Mouse (Mus musculus) intestine, postnatal 0 days (tissue): ENCODE data around the gene Obscn. TPM values are rescaled to one million over a fixed set of nuclear protein-coding genes. Genes with fewer than 3 reads are reported as not detected.

Source experiments
- ATAC-seq: fragments of 200-750 bp; cut with Nextera tagmentation; 2 replicates; pipeline ENCODE4 v1.8.0; 2017; ENCODE audit warnings: mild to moderate bottlenecking, moderate TSS enrichment, moderate library complexity
- H3K27ac ChIP-seq: fragments of 300-500 bp; sonication (generic); 2 replicates; pipeline ENCODE4 v1.5.1; 2014; ENCODE audit warnings: mild to moderate bottlenecking, low read depth, low read length, moderate library complexity
- H3K27me3 ChIP-seq: fragments of 300-500 bp; sonication (generic); replicated peaks from 2 replicates; pipeline ENCODE4 v1.6.1; 2014; ENCODE audit warnings: low read length, mixed read lengths; ENCODE audit not compliant: control insufficient read depth, insufficient read depth
- H3K36me3 ChIP-seq: fragments of 300-500 bp; sonication (generic); 2 replicates; pipeline ENCODE4 v1.6.1; 2014; ENCODE audit warnings: mild to moderate bottlenecking, moderate library complexity; ENCODE audit not compliant: control insufficient read depth, insufficient read depth
- H3K4me1 ChIP-seq: fragments of 300-500 bp; sonication (generic); replicated peaks from 2 replicates; pipeline ENCODE4 v1.6.1; 2014; ENCODE audit warnings: antibody characterized with exemption, low read length, mixed read lengths; ENCODE audit not compliant: control insufficient read depth, insufficient read depth
- H3K4me2 ChIP-seq: fragments of 300-500 bp; sonication (generic); replicated peaks from 2 replicates; pipeline ENCODE4 v1.6.1; 2014; ENCODE audit warnings: low read depth, mild to moderate bottlenecking, moderate library complexity
- H3K4me3 ChIP-seq: fragments of 300-500 bp; sonication (generic); 2 replicates; pipeline ENCODE4 v1.5.1; 2014; ENCODE audit warnings: low read depth, low read length
- H3K9ac ChIP-seq: fragments of 300-500 bp; sonication (generic); 2 replicates; pipeline ENCODE4 v1.6.1; 2014; ENCODE audit warnings: mild to moderate bottlenecking, low read depth, low read length
- H3K9me3 ChIP-seq: fragments of 300-500 bp; sonication (generic); 2 replicates; pipeline ENCODE4 v1.6.1; 2016; ENCODE audit warnings: mixed run types; ENCODE audit not compliant: control insufficient read depth
- CTCF ChIP-seq: sonication (generic); IDR thresholded peaks from 2 replicates; pipeline ENCODE4 v1.5.1; 2016; ENCODE audit warnings: low read depth, mild to moderate bottlenecking, control low read depth, antibody characterized with exemption, moderate library complexity
- WGBS: fragments of 180-500 bp; shearing (Covaris S2); extraction: QIAGEN DNeasy Blood & Tissue Kit; methylation state at CpG from one replicate; pipeline ENCODE4 v1.1.7; 2014; 5-methylcytosine and 5-hydroxymethylcytosine counted together
- microRNA-seq: library from miRNA; unstranded; fragments of <30 nt; microRNA quantifications from one replicate; pipeline ENCODE4, GENCODE M21; 2016
- polyA plus RNA-seq: library from polyadenylated mRNA; unstranded; fragments of >200 nt; fragmentation: Nextera tagmentation; extraction: Ambion mirVana; gene quantifications from 2 replicates; pipeline ENCODE4 v1.2.1, GENCODE M21; 2015

Gene Obscn
- polyA plus RNA-seq, 1 experiment from 2014 or later, result 0.23 TPM

DNA sequence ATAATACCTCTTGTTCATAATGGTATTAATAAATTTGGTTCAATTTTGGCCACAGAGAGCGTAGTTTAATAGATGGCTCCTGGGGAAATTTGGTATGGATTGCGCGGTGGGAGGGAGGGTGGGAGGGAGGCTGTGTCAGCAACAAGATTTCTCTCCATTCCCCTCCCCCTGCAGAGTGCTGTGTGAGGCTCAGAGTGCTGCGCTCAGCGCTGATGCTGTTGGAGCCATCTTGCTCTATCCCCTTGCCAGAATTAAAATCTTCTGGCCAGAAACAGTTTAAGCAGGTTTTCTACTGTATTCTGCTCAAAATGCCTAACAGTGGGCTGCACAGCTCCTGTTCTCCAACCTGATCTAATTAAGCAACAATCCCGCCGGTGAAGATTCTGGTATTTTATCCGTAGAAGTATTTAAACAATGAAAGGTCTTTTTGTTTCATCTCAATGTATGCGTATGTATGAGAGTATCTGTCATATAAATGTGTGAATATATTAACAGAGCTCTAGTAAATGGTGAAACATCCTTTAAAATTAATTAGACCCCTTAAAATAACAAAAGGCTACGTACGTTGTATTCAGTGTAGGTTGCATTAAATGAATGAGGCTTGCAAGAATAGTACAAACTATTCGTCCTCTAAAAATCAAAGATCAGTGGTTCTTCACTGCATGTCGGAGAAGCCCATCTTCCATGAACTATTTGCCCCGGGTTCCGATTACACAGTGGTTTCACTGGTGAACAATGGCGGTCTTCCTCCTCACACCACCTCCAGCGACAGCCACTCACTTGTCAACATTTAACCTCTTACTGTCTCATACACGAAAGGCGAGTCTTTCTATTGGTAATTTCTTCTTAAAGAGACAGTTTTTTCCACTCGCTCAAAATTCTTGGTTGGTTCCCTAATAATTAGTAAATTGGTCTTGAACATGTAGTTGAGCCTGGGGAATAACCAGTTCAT is 186.4 kb downstream of the Obscn start:
- no peaks in the 10 kb centered on the region for H3K9me3 ChIP-seq
- H3K27me3 ChIP-seq, result 0 out of 2 replicates have a peak, but pooled peaks cover 3% of the 10 kb centered on the region
- ATAC-seq, result no peak
- no peak overlapping the region for H3K9ac ChIP-seq
- H3K4me1 ChIP-seq, result no peaks in the 10 kb centered on the region
- no peak for TF ChIP-seq CTCF
- 23% methylated on average over 20 of the region's 20 CpGs for WGBS
- H3K4me2 ChIP-seq, result peak overlapping the region; percentile 54
- H3K27ac ChIP-seq, result no peak overlapping the region
- peak overlapping the region; percentile 28 for H3K4me3 ChIP-seq
- no peaks in the 10 kb centered on the region for H3K36me3 ChIP-seq

DNA sequence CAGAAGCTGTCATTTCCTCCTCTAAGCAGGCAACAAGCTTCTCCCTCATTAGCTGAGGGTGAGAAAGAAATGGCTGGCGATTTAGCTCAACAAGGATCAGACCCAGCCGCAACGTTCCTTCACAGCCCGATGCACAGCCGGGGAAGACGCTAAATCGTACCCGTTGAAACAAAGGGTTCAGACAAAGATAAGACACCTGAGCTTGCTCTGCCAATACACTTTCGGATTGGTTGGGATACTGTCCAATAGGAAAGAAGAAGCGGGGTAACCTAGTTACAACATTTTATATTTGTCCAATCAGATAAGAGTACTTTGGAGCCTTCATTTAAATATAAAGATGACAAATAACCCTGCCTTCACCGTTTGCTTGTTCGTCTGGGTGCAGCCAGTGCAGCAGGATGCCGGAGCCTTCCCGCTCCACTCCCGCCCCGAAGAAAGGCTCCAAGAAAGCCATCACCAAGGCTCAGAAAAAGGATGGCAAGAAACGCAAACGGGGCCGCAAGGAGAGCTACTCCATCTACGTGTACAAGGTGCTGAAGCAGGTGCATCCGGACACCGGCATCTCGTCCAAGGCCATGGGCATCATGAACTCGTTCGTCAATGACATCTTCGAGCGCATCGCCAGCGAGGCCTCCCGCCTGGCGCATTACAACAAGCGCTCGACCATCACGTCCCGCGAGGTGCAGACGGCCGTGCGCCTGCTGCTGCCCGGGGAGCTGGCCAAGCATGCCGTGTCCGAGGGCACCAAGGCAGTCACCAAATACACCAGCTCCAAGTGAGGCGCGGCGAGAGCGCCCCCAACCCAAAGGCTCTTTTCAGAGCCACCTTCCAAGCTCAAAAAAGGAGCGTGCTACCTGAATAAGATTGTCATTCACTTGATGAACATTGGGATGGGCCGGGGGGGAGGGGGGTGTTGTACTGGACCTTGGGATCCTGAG is 187.4 kb downstream of the Obscn start, which contains the start of gene Hist3h2ba:
Hist3h2ba (plus strand) TSS at position 379 of the 938 bp plus-strand sequence.
- H3K4me3 ChIP-seq, result peak within 1 kb of the TSS; percentile 28
- H3K27ac ChIP-seq, result no peak within 1 kb of the TSS; the same call in 1 of the 2 replicates
- no peaks in the 10 kb centered on the region for H3K36me3 ChIP-seq
- under 1% methylated on average over 48 of the region's 48 CpGs for WGBS
- peak within 1 kb of the TSS; percentile 54 for H3K4me2 ChIP-seq
- H3K9ac ChIP-seq, result no peak within 1 kb of the TSS
- ATAC-seq, result peak; percentile 78
- TF ChIP-seq CTCF, result no peak
- H3K9me3 ChIP-seq, result no peaks in the 10 kb centered on the region
- H3K4me1 ChIP-seq, result no peaks in the 10 kb centered on the region
- H3K27me3 ChIP-seq, result 0 out of 2 replicates have a peak, but pooled peaks cover 3% of the 10 kb centered on the region

DNA sequence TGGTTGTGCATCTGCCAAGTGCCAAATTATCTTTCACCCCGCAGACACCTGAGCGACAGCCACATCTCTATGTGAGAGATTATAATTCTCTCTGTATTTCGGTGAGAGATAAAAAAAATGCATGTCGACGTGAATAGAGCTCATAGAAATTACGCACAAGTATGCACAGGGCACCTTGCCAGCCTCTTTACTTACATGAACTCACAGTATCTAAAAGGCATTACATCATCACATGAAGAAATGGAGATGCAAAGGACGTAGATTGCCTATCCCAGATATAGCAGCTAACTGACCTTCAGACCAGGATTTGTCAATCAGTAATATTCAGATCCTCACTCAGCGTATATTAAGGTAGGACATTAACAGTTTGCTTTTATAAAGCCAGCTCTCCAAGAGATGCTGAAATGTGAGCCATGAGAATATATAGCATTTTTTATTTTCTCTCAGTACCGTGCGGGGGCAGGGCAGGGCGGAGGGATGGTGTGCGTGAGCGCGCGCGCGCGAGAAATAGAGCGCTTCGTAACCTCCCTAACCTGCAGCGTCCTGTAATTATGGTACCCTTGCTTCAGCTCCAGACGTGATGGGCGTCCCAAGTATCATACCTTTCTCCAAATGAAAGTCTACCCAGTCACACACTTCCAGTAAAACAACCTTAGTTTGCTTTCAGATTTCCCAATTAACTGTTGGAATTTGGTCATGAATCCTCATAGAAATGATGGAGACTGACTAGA is 188.2 kb downstream of the Obscn start:
- WGBS, result 9% methylated on average over 23 of the region's 23 CpGs
- peak; percentile 34; the same call in 1 of the 2 replicates for ATAC-seq
- TF ChIP-seq CTCF, result no peak
- Histone ChIP-seq H3K4me2 (peak overlapping the region; percentile 54), H3K9me3 (no peaks in the 10 kb centered on the region), H3K27ac (no peak overlapping the region), H3K4me1 (no peaks in the 10 kb centered on the region), H3K4me3 (peak overlapping the region; percentile 28), H3K9ac (no peak overlapping the region), H3K27me3 (0 out of 2 replicates have a peak, but pooled peaks cover 3% of the 10 kb centered on the region), H3K36me3 (no peaks in the 10 kb centered on the region)

DNA sequence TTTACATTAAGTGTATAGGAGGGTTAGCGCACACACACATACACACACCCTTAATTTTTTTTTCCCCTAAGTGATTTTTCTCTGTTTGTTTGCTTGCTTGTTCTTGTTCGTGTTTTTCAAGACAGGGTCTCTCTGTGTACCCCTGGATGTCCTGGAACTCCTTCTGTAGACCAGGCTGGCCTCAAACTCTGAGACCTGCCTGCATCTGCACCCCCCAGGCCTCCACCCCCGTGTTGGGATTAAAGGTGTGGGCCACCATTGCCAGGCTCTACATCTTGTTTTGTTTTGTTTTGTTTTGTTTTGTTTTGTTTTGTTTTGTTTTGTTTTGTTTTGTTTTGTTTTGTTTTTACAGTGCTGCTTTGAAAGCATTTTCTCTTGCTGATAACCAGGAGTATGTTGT is 188.9 kb downstream of the Obscn start:
- Histone ChIP-seq H3K4me1 (no peaks in the 10 kb centered on the region), H3K4me2 (no peak overlapping the region; the same call in 1 of the 2 replicates), H3K9me3 (no peaks in the 10 kb centered on the region), H3K27me3 (0 out of 2 replicates have a peak, but pooled peaks cover 3% of the 10 kb centered on the region), H3K36me3 (no peaks in the 10 kb centered on the region), H3K27ac (no peak overlapping the region), H3K9ac (no peak overlapping the region), H3K4me3 (no peak overlapping the region)
- 82% methylated on average over 3 of the region's 3 CpGs for WGBS
- no peak for TF ChIP-seq CTCF
- no peak for ATAC-seq

Small RNA genes within 50 kb of the gene (microRNA-seq; reads per million reads assigned to microRNA genes)
- not detected for gene Gm44313

Other genes starting within 250 kb of the Obscn start
- 1.5 and 1.6 TPM in 2 replicates for gene Zfp39, start 232.2 kb downstream of the Obscn start, polyA plus RNA-seq
- not detected in 2 replicates for gene Btnl10, start 218.5 kb downstream of the Obscn start, polyA plus RNA-seq
- 113 and 117 TPM in 2 replicates for gene Rnf187, start 197.5 kb downstream of the Obscn start, polyA plus RNA-seq
- 6.9 and 7.8 TPM in 2 replicates for gene Hist3h2ba, start 187.5 kb downstream of the Obscn start, polyA plus RNA-seq
- 15.8 and 16.7 TPM in 2 replicates for gene Hist3h2a, start 181.7 kb downstream of the Obscn start, polyA plus RNA-seq
- 0.08 and 0.12 TPM in 2 replicates for gene Trim17, start 181.7 kb downstream of the Obscn start, polyA plus RNA-seq
- 8.9 and 9.7 TPM in 2 replicates for gene Trim11, start 158.3 kb downstream of the Obscn start, polyA plus RNA-seq
- gene Iba57, start 27.3 kb upstream of the Obscn start, polyA plus RNA-seq, result 3.4 and 4.1 TPM in 2 replicates
- 2.2 and 2.3 TPM in 2 replicates for gene Gjc2, start 46.8 kb upstream of the Obscn start, polyA plus RNA-seq
- gene Guk1, start 55.8 kb upstream of the Obscn start, polyA plus RNA-seq, result 110 and 119 TPM in 2 replicates
- 87.1 and 96.5 TPM in 2 replicates for gene Mrpl55, start 66.1 kb upstream of the Obscn start, polyA plus RNA-seq
- gene 2310033P09Rik, start 71.9 kb upstream of the Obscn start, polyA plus RNA-seq, result 24.1 and 30.6 TPM in 2 replicates
- 574 and 605 TPM in 2 replicates for gene Arf1, start 91.9 kb upstream of the Obscn start, polyA plus RNA-seq
- gene Wnt3a, start 154.3 kb upstream of the Obscn start, polyA plus RNA-seq, result not detected in 2 replicates
- gene Wnt9a, start 170.5 kb upstream of the Obscn start, polyA plus RNA-seq, result 2.2 and 2.4 TPM in 2 replicates
- gene Prss38, start 239.3 kb upstream of the Obscn start, polyA plus RNA-seq, result not detected in 2 replicates